Mouse (Mus musculus) heart, adult 18-20 months (tissue): ENCODE data around the gene Fam171a2. TPM values are rescaled to one million over a fixed set of nuclear protein-coding genes. Genes with fewer than 3 reads are reported as not detected.
"Not testable (repeated sequence)": the region's sequence is repeated elsewhere in the genome, so short reads cannot be mapped to it uniquely, and the experiment has no call there.

Experiments
- DNase-seq, 2 experiments: peaks; one replicate each; pipeline ENCODE4 v3.0.0; 2021 to 2022; ENCODE audit warnings: mixed read lengths in 1 of 2
- microRNA-seq, 2 experiments: library from miRNA; unstranded; fragments of <30 nt; microRNA quantifications; one replicate each; pipeline ENCODE4 v1.2.0; 2022
- total RNA-seq, 2 experiments: library from RNA; stranded (reverse); gene quantifications; 2 replicates each; pipeline ENCODE4 v1.2.3; 2021

Gene Fam171a2
- total RNA-seq, 2 experiments from 2014 or later = 3.4 to 4.8 TPM

- DNase-seq = no peak
Measured at GRCm38 (mm10) chr11:102393719-102394420, 53.6 kb downstream of the Fam171a2 start.

- DNase-seq = peak; percentile 45 to 51
Measured at GRCm38 (mm10) chr11:102393238-102393634, 54.2 kb downstream of the Fam171a2 start, which contains the start of gene Rundc3a. Gene Rundc3a (plus strand): TSS chr11:102393403.

GRCm38 (mm10) chr11:102392441-102393237 is 54.8 kb downstream of the Fam171a2 start:
- DNase-seq = no peak

- not testable (repeated sequence) for DNase-seq
Measured at GRCm38 (mm10) chr11:102389436-102389835, 58.0 kb downstream of the Fam171a2 start.

Small RNAs within 50 kb of the gene (microRNA-seq; reads per million reads assigned to microRNA genes)
- 0 reads per million in 2 experiments for gene Mir6930

Other genes starting within 250 kb of the Fam171a2 start
- gene Hdac5, start 217.5 kb downstream of the Fam171a2 start, total RNA-seq = 100 to 1,000 TPM; 115 to 117 TPM
- gene BC030867, start 198.8 kb downstream of the Fam171a2 start, total RNA-seq = under 1 TPM; 0.22 to 0.28 TPM
- 1 to 10 TPM; 1.2 TPM for gene Asb16, start 178.9 kb downstream of the Fam171a2 start, total RNA-seq
- gene Tmub2, start 162.8 kb downstream of the Fam171a2 start, total RNA-seq = 10 to 100 TPM; 24.4 to 26.7 TPM
- 10 to 100 TPM; 19.2 to 22.6 TPM for gene Atxn7l3, start 151.1 kb downstream of the Fam171a2 start, total RNA-seq
- 10 to 100 TPM; 49.2 to 49.9 TPM for gene Ubtf, start 127.9 kb downstream of the Fam171a2 start, total RNA-seq
- gene Slc4a1, start 81.5 kb downstream of the Fam171a2 start, total RNA-seq = 1 to 10 TPM; 1.4 to 2.3 TPM
- under 1 TPM in 1 of 2 experiments, not detected in 1; 0.64 TPM for gene Rundc3a, start 54.3 kb downstream of the Fam171a2 start, total RNA-seq
- gene Slc25a39, start 39.7 kb downstream of the Fam171a2 start, total RNA-seq = 100 to 1,000 TPM; 187 to 194 TPM
- gene Grn, start 17.4 kb downstream of the Fam171a2 start, total RNA-seq = 10 to 100 TPM; 82.0 to 98.0 TPM
- 1 to 10 TPM; 4.1 to 4.4 TPM for gene Itga2b, start 22.4 kb upstream of the Fam171a2 start, total RNA-seq
- 10 to 100 TPM; 17.3 to 18.6 TPM for gene Gpatch8, start 108.7 kb upstream of the Fam171a2 start, total RNA-seq
- gene Gm11627, start 131.8 kb upstream of the Fam171a2 start, total RNA-seq = 1 to 10 TPM; 1.1 to 1.2 TPM
- gene Fzd2, start 156.7 kb upstream of the Fam171a2 start, total RNA-seq = 1 to 10 TPM; 2.0 to 2.2 TPM
- gene Meioc, start 216.0 kb upstream of the Fam171a2 start, total RNA-seq = not detected